Mouse (Mus musculus) limb, embryonic 11.5 days (tissue): Measurements from ENCODE around the gene Wdcp. TPM values are rescaled to one million over a fixed set of nuclear protein-coding genes. Genes with fewer than 3 reads are reported as not detected.

ENCODE experiments used
- ATAC-seq: fragments of 200-750 bp; cut with Nextera tagmentation; 2 replicates; pipeline ENCODE4 v1.8.0; 2017; ENCODE audit warnings: low read depth; ENCODE audit not compliant: insufficient number of reproducible peaks, low FRiP score, low TSS enrichment
- DNase-seq: peaks from one replicate; pipeline ENCODE4 v3.0.0-alpha.2; 2015; ENCODE audit warnings: low spot score
- H3K27ac ChIP-seq: fragments of 300-500 bp; sonication (generic); replicated peaks from 2 replicates; pipeline ENCODE4 v1.5.1; 2014; ENCODE audit warnings: low read depth, mild to moderate bottlenecking, low read length
- H3K27me3 ChIP-seq: fragments of 300-500 bp; sonication (generic); 2 replicates; pipeline ENCODE4 v1.6.1; 2014; ENCODE audit warnings: mild to moderate bottlenecking, low read length, mixed read lengths; ENCODE audit not compliant: control insufficient read depth, insufficient read depth
- H3K36me3 ChIP-seq: fragments of 300-500 bp; sonication (generic); 2 replicates; pipeline ENCODE4 v1.6.1; 2014; ENCODE audit warnings: mild to moderate bottlenecking, low read length, moderate library complexity, mixed read lengths; ENCODE audit not compliant: control insufficient read depth, insufficient read depth
- H3K4me1 ChIP-seq: fragments of 300-500 bp; sonication (generic); 2 replicates; pipeline ENCODE4 v1.6.1; 2014; ENCODE audit warnings: low read length, mixed read lengths; ENCODE audit not compliant: control insufficient read depth, insufficient read depth
- H3K4me2 ChIP-seq: fragments of 300-500 bp; sonication (generic); 2 replicates; pipeline ENCODE4 v1.6.1; 2014; ENCODE audit warnings: low read depth, mild to moderate bottlenecking, moderate library complexity; ENCODE audit not compliant: severe bottlenecking
- H3K4me3 ChIP-seq: fragments of 300-500 bp; sonication (generic); 2 replicates; pipeline ENCODE4 v1.5.1; 2014; ENCODE audit warnings: low read depth, low read length
- H3K9ac ChIP-seq: fragments of 300-500 bp; sonication (generic); 2 replicates; pipeline ENCODE4 v1.6.1; 2014; ENCODE audit warnings: mild to moderate bottlenecking, low read length
- H3K9me3 ChIP-seq: fragments of 300-500 bp; sonication (generic); 2 replicates; pipeline ENCODE4 v1.6.1; 2016; ENCODE audit warnings: low read length; ENCODE audit not compliant: control insufficient read depth
- WGBS: fragments of 180-500 bp; shearing (Covaris S2); extraction: QIAGEN DNeasy Blood & Tissue Kit; methylation state at CpG from one replicate; pipeline ENCODE4 v1.1.7; 2014; 5-methylcytosine and 5-hydroxymethylcytosine counted together
- polyA plus RNA-seq: library from polyadenylated mRNA; unstranded; fragments of >200 nt; fragmentation: Nextera tagmentation; extraction: Ambion mirVana; gene quantifications from 2 replicates; pipeline ENCODE4 v1.2.1, GENCODE M21; 2014

The Wdcp gene
- polyA plus RNA-seq, 1 experiment from 2014 or later, result 22.6 TPM

DNA sequence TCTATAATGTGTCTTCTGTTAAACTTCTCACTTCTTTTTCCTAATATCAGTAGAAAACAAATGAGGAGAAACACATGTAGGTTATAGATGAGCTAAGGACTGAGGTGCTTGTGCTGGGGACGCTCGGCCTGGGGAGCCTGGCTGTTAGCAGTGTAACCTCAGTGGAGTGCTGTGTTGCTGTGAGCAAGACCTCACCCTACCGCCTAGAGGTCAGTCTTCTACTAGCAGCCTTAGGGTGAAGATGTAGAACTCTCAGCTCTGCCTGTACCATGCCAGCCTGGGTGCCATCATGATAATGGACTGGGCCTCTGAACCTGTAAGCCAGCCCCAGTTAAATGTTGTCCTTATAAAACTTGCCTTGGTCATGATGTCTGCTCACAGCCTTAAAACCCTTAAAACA, 15.8 kb upstream of the Wdcp start:
- no peaks in the 10 kb centered on the region for H3K9me3 ChIP-seq
- WGBS, result 71% methylated on average over 3 of the region's 3 CpGs
- no peak overlapping the region for H3K27ac ChIP-seq
- no peaks in the 10 kb centered on the region for H3K27me3 ChIP-seq
- no peak for ATAC-seq
- H3K9ac ChIP-seq, result no peak overlapping the region
- no peaks in the 10 kb centered on the region for H3K4me1 ChIP-seq
- H3K4me3 ChIP-seq, result no peak overlapping the region
- peaks cover 13% of the 10 kb centered on the region for H3K36me3 ChIP-seq
- H3K4me2 ChIP-seq, result no peak overlapping the region
- no peak for DNase-seq

DNA sequence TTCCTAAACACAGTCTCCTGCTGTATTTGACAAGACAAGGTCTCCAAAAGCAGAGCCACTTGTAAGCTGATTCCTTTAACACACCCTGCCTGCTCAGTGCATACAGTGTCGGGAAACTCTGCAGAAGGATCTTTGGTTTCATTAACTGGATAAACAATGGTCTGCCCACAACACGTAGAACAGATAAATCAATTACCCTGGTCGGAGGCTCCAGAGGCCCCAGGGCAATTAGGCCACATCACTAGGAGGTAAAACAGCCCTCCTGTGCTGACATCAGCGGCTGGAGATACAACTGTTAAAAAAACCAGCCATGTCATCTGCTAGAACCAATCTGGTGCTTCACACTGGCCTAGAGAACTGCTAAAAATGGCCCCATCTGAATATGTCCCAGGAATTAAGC, 6.1 kb upstream of the Wdcp start:
- Histone ChIP-seq H3K9ac (no peak overlapping the region), H3K4me2 (no peak overlapping the region), H3K27ac (no peak overlapping the region), H3K36me3 (no peaks in the 10 kb centered on the region; the same call in 1 of the 2 replicates), H3K4me1 (0 out of 2 replicates have a peak, but pooled peaks cover 3% of the 10 kb centered on the region), H3K27me3 (no peaks in the 10 kb centered on the region), H3K9me3 (no peaks in the 10 kb centered on the region), H3K4me3 (no peak overlapping the region)
- 11% methylated on average over 4 of the region's 4 CpGs for WGBS
- ATAC-seq (no peak), DNase-seq (no peak)

DNA sequence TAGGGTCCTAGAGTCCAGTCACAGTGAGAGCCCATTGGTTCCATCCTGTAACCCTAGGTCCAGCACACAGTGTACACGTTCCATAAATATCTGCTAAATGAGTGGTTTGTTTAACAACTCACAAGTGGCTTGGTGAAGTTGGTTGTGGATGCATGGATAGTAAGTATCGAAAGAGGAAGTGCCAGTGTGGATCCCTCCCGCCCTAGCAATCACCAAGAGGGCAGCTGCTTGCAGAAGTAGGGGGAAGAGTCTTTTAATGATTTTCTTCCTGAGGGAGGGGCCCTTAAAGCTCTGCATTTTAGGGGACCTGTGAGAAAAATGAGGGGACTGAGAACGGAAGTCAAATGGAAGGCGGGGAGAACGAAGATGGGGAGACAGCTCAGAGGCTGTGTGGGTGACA, 3.1 kb upstream of the Wdcp start:
- Histone ChIP-seq H3K4me2 (no peak overlapping the region), H3K9me3 (no peaks in the 10 kb centered on the region), H3K9ac (no peak overlapping the region), H3K4me1 (peaks cover 10% of the 10 kb centered on the region; the same call in 1 of the 2 replicates), H3K27me3 (no peaks in the 10 kb centered on the region), H3K27ac (no peak overlapping the region), H3K4me3 (no peak overlapping the region), H3K36me3 (no peaks in the 10 kb centered on the region)
- DNase-seq (no peak), ATAC-seq (no peak)
- 51% methylated on average over 6 of the region's 6 CpGs for WGBS

DNA sequence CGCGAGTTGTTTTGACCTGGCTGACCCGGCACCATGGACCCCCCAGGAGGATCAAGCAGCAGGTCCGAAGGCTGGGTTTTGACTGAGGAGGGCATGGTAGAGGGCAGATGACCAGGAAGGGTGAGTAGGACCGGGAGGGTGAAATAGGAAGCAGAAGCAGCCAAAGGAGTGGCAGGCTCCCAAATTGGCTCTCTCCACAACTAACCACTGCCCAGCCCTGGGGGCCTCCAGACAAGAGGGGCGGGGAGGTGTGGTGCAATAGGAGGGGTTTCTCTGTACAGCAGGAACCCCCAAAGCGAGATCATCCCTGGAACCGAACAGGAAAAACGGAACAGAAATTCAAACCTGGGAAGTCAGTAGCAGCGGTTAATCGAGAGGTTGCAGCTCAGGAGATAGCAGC, 2.4 kb upstream of the Wdcp start:
- Histone ChIP-seq H3K36me3 (no peaks in the 10 kb centered on the region), H3K9ac (peak overlapping the region; percentile 66), H3K4me3 (peak overlapping the region; percentile 70), H3K4me1 (peaks cover 10% of the 10 kb centered on the region; the same call in 1 of the 2 replicates), H3K9me3 (no peaks in the 10 kb centered on the region), H3K4me2 (peak overlapping the region; percentile 82), H3K27ac (no peak overlapping the region), H3K27me3 (no peaks in the 10 kb centered on the region)
- ATAC-seq, result 0 out of 2 replicates have a peak, but pooled peaks have one; percentile 1
- whole genome bisulfite sequencing, result 1% methylated on average over 11 of the region's 11 CpGs
- peak; percentile 25 for DNase-seq

DNA sequence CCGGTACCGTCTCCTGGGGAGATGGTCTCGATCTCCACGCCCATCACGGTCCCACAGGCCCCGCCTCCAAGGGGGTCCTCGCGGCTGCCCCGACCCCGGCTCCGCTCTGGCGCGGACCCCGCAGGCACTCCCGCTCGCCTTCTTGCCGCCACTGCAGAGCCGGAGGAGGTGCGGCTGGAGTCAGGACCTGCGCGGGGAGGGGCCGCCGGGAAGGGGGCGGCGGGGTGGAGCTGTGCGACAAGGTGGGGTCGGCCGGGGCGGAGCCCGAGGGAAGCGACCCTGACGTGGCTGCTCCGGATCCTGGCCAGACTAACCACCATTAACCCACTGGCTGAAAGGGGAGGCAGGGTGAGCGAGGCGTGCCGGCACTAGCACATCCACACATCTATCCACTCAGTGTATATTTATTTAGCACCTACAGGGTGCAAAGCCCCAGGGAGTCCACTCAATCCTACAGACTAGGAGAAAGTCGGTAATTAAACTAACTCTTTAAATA, 1.7 kb upstream of the Wdcp start, which contains the start of gene Fkbp1b:
Fkbp1b (minus strand) TSS at position 200 of the 496 bp plus-strand sequence.
- DNase-seq, result peak; percentile 86
- H3K27ac ChIP-seq, result no peak within 1 kb of the TSS

DNA sequence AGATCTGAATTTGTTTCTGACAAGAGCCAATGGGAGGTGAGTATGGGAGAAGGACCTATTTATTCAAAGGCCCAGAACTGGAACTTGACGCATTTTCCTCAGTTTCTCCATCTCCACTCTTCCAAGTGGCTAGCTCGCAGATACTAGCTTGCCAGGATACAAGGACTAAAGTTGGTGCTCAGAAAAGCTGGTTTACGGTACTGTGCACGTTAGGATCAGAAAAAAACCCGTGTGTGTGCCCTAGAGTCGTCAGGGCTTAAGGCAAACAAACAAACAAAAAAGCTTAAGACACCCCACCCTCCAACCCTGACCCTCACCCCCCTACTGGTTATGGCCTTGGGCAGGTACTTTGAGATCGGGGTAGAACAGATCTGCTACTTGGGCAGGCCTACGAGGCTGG, 647 bp upstream of the Wdcp start:
- H3K4me2 ChIP-seq, result no peak overlapping the region
- H3K4me1 ChIP-seq, result peaks cover 10% of the 10 kb centered on the region; the same call in 1 of the 2 replicates
- H3K27ac ChIP-seq, result no peak overlapping the region
- no peaks in the 10 kb centered on the region for H3K36me3 ChIP-seq
- no peak overlapping the region for H3K9ac ChIP-seq
- ATAC-seq, result no peak
- no peaks in the 10 kb centered on the region for H3K9me3 ChIP-seq
- no peaks in the 10 kb centered on the region for H3K27me3 ChIP-seq
- no peak for DNase-seq
- H3K4me3 ChIP-seq, result no peak overlapping the region
- 86% methylated on average over 8 of the region's 8 CpGs for WGBS

More for the DNA sequence above, 1.7 kb upstream of the Wdcp start, which contains the start of gene Fkbp1b:
- Histone ChIP-seq H3K36me3 (no peaks in the 10 kb centered on the region), H3K4me2 (peak within 1 kb of the TSS; percentile 82), H3K4me3 (peak within 1 kb of the TSS; percentile 70), H3K9ac (peak within 1 kb of the TSS; percentile 66), H3K4me1 (peaks cover 10% of the 10 kb centered on the region; the same call in 1 of the 2 replicates), H3K9me3 (no peaks in the 10 kb centered on the region), H3K27me3 (no peaks in the 10 kb centered on the region)
- ATAC-seq, result peak; percentile 78
- WGBS, result 0% methylated on average over 31 of the region's 37 CpGs

DNA sequence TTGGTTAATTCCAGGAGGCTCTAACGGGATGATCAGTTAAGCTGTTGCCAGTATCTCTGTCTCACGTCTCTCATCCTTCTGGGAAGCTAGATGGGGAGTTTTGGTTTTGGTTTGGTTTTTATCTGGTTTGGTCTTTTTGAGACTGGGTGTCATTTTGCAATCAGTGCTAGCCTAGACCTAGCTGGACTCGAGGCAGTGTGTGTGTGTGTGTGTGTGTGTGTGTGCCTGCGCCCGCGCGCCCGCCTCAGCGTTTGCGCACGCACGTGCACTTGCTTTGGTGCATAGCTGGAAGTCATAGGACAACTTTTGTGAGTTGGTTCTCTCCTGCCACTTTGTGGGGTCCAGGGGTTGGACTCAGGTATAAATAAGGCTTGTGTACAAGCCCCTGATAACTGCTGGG, 638 bp downstream of the Wdcp start:
- Histone ChIP-seq H3K9me3 (no peaks in the 10 kb centered on the region), H3K9ac (peak overlapping the region; percentile 52), H3K36me3 (no peaks in the 10 kb centered on the region), H3K4me3 (peak overlapping the region; percentile 56), H3K27me3 (no peaks in the 10 kb centered on the region), H3K27ac (no peak overlapping the region), H3K4me2 (peak overlapping the region; percentile 64), H3K4me1 (peaks cover 10% of the 10 kb centered on the region; the same call in 1 of the 2 replicates)
- WGBS, result under 1% methylated on average over 12 of the region's 12 CpGs
- no peak for ATAC-seq
- DNase-seq, result peak; percentile 60

GRCm38 (mm10) chr12:4856160-4856559, 13.1 kb downstream of the Wdcp start:
- Histone ChIP-seq H3K4me2 (no peak overlapping the region), H3K9ac (no peak overlapping the region), H3K27me3 (no peaks in the 10 kb centered on the region), H3K4me1 (no peaks in the 10 kb centered on the region), H3K4me3 (no peak overlapping the region), H3K36me3 (peaks cover 13% of the 10 kb centered on the region; the same call in 1 of the 2 replicates), H3K9me3 (no peaks in the 10 kb centered on the region; the same call in 1 of the 2 replicates), H3K27ac (no peak overlapping the region)
- ATAC-seq, result no peak
- 95% methylated on average over 5 of the region's 5 CpGs for WGBS
- peak; percentile 44 for DNase-seq

DNA sequence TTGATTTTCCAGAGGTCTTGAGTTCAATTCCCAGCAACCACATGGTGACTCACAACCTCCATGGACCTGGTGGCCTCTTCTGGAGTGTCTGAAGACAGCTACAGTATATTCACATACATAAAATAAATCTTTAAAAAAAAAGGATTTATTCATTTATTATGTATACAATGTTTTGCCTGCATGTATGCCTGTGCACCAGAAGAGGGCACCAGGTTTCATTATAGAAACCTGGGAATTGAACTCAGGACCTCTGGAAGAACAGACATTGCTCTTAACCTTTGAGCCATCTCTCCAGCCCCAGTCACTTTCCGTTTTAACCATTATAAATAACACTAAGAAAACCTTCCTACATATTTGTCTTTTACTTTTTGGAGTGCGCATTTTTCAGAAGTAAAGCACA, 13.7 kb downstream of the Wdcp start:
- ATAC-seq (no peak), DNase-seq (no peak)
- Histone ChIP-seq H3K9ac (no peak overlapping the region), H3K27me3 (no peaks in the 10 kb centered on the region), H3K9me3 (no peaks in the 10 kb centered on the region; the same call in 1 of the 2 replicates), H3K27ac (no peak overlapping the region), H3K4me2 (no peak overlapping the region), H3K4me1 (no peaks in the 10 kb centered on the region), H3K36me3 (peaks cover 6% of the 10 kb centered on the region; the same call in 1 of the 2 replicates), H3K4me3 (no peak overlapping the region)
- 99% methylated on average over 2 of the region's 2 CpGs for WGBS
